Mouse (Mus musculus) cerebellum, postnatal 10 days (tissue): ENCODE data around the gene Zdhhc14.
A peak's percentile ranks its signal among the peaks of the same experiment; 100 is the strongest.

Experiments
- DNase-seq, 2 experiments: peaks; one replicate each; pipeline ENCODE4 v3.0.0; 2021; ENCODE audit warnings: mixed read lengths in 2 of 2

The Zdhhc14 gene

DNA sequence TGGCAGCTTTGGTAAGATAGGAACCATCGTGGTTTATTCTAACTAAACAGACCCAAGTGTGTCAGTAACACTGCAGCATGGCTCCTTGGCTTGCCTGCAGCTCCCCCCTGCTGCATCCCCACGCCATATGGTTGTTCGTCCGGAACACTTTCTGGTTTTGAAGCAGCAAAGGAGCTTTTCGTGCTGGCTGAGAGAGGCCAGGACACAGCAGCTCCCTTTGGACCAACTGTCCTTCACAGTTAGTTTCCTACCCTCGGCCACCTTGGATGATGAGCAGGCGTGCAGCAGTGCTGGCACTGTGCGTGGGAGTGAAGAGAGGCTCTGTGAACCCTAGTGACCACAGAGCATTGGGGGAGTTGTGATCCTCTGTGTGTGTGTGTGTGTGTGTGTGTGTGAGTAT is 64.2 kb downstream of the Zdhhc14 start:
- peak; percentile 74 to 85 for DNase-seq

- DNase-seq = no peak
These were observed 67.9 kb downstream of the Zdhhc14 start for GRCm38 (mm10) chr17:5560212-5560611.

GRCm38 (mm10) chr17:5563108-5563507 is 70.8 kb downstream of the Zdhhc14 start:
- peak; percentile 38 to 57 for DNase-seq

DNA sequence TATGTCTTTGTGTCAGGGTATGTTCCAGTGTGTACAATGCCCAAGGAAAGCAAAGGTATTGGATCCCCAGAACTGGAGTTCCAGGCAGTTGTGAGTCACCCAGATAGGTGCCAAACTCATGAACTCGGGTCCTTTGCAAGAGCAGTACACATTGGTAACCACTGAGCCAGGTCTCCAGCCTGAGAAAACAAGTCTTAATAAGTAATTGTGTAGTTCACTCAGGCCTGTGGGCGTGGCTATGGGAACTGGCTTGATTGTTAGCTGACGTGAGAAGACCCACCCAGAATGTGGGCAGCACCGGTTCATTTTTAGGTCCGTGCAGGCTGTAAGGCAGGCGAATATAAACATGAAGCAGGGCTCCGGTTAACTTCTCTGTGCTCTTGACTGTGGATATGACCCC is 73.6 kb downstream of the Zdhhc14 start:
- no peak for DNase-seq

GRCm38 (mm10) chr17:5567943-5568342 is 75.6 kb downstream of the Zdhhc14 start:
- no peak for DNase-seq

DNA sequence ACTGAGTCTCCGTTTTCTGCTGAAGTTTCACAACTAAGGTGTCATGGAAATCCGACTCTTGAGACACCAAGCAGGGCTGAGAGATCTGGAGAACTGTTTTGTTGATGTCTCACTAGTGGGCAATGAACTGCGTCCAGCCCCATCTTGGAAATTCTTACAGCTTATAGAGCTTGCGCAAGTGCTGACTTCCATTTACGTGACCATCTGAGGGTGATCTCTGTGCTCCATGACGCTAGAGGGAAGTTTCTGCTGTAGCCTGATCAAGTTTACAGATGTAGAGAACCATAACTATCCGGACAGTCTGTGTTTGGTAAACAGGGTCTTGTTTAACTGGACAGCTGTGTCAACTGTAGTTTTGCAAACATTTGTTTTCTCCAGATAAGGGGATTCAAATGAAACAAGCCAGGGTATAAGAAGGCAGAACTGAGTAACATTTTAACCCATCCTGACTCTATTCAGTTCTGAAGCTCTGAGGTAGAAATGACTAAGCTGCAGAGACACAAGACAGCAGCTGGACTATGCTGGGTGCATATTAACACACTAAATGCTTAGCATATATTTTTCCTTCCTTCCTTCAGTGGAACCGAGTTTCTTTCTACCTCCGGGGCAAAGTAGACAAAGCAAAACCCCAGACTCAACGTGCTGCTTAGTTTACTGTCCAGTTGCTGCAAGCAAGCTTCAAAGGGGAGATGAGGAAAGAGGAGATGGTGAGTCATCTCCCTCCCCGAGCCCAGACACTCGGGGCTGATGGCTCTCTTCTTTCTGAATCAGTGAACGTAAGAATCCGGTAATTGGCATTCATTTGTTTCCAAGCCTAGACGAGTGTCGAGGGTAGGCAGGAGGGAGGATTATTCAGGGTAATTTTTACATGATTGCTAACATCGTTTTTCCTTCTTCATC is 77.0 kb downstream of the Zdhhc14 start:
- no peak for DNase-seq

DNA sequence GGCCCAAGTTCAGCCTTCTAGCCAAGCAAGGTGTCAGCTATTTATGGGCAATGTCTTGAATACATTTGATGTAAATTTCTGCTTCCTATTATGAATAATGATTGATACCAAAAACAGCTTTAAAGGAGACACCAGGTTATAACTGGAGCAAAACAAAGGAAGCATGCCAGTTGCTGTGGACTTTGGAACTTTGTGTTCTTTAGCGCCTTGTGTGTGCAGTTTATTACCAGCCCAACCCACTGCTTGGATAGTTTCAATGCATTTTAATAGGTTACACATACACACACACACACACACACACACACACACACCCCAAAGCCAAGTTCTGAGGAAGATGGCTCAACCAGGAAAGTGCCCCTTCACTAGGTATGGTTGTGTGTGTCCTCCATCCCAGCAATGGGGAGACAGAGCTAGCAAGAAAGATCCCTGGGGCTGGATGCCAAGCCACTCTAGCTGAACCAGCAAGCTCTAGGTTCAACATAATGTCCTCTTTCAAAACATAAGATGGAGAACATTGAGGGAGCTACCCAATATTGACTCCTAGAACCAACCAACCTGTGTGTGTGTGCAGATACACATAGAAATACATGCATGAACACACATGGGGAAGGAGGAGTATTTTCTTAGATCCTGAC is 79.9 kb downstream of the Zdhhc14 start:
- DNase-seq = no peak

DNA sequence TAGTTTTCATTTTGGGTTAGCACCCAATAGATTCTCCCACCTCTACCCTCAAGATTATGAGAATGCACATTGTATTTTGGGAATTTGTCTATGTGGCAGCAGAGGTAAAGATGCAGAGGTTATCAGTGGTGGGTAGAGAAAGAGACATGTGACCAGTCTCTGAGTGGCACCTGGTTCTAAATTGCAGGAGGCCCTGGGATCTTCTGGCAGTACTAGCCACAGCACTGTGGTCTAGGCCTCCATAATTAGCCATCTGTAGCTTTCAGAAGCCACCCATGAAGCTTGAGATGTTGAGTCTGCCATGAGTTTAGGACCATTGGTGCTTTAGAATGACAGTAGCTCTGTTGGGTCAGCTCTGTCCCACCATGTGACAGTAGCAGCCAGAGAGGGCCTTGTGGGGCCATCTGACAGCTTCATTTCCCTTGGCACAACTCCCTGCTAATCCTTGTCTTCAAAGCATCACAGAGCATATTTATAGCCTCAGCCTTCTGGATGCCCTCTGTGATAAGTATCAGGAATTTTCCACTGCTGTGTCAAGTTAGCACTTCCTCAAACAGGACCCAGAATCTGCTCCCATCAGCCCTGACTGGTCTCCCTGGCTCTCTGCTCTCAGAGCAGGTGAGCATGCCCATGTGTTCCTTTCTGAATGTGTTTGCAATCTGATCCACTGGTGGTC is 80.5 kb downstream of the Zdhhc14 start:
- peak; percentile 34 to 45 for DNase-seq

DNA sequence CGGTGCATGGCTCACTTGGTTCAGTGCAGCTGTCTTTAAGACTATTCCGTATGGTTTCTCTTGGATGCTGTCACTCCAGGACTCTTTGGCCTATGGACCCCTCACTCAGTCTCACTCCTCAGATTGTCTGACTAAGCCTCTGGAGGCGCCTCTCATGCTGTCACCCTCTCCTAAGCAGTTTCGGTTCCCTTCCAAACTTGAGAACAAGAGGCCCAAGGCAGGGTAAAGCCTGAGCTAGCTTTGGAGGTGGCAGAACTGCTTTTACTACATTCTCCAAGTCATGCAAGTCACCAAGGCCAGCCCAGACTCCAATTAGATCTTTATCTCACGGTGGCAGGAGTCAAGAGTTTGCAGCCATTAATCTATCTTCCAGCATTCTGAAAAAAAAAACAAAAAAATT is 82.3 kb downstream of the Zdhhc14 start:
- no peak for DNase-seq

GRCm38 (mm10) chr17:5575518-5575917 is 83.2 kb downstream of the Zdhhc14 start:
- DNase-seq = peak; percentile 44 to 45

GRCm38 (mm10) chr17:5582232-5582631 is 89.9 kb downstream of the Zdhhc14 start:
- DNase-seq = no peak

DNA sequence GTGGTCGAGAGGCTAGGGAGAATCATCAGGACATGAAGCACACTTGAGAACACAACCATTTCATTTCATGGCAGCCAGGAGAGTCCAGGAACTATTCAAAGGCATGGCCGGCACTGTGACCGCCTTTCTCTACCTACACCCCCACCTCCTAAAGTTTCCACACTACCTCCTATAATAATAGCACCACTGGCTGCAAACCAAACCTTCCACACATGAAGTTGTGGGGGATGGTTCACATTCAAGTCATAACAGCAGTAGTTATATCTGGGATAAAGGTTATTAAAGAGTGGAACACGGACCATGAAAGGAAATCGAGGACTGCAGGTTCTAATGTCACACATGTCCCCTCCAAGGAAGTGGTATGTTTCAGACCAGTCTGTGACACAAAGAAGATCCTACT is 90.6 kb downstream of the Zdhhc14 start:
- DNase-seq = no peak

DNA sequence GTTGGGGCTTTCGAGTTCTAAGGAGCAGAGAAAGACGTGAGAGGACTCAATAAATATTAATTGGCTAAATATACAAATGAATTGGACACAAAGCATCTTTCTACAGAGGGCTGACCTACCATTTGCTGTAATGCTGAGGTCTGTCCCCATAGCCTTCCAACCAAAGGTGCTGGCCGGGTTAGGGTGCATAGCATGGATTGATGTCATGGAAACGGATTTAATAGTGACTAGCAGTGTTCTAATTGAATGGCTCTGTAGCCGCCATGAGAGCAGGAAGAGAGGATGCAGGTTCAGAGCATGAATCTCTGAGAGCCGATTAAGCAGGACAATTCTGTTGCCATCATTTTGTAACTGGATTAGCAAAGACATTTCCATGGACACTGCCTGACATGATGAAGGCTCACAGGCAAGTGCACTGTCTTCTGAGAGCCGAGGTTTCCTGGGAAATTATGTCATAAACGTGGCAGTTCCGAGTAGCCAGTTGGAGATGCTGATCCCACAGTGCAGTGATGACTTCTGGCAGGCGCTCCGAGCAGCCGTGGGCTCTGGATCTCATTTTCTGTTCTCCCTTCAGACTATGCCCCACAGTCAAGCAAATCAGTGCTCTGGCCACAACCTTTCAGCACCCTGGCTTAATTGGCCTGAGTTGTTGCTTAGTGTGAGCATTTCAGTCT is 91.3 kb downstream of the Zdhhc14 start:
- DNase-seq = peak; percentile 46 to 48

GRCm38 (mm10) chr17:5591604-5592209 is 99.3 kb downstream of the Zdhhc14 start:
- no peak for DNase-seq

- DNase-seq = no peak
These were observed 100.7 kb downstream of the Zdhhc14 start for GRCm38 (mm10) chr17:5593071-5593470.

GRCm38 (mm10) chr17:5595068-5595467 is 102.7 kb downstream of the Zdhhc14 start:
- DNase-seq = no peak

- no peak for DNase-seq
These were observed 104.1 kb downstream of the Zdhhc14 start for GRCm38 (mm10) chr17:5596490-5596889.

- DNase-seq = no peak
These were observed 106.6 kb downstream of the Zdhhc14 start for GRCm38 (mm10) chr17:5598999-5599398.

GRCm38 (mm10) chr17:5600505-5601027 is 108.2 kb downstream of the Zdhhc14 start:
- no peak for DNase-seq

DNA sequence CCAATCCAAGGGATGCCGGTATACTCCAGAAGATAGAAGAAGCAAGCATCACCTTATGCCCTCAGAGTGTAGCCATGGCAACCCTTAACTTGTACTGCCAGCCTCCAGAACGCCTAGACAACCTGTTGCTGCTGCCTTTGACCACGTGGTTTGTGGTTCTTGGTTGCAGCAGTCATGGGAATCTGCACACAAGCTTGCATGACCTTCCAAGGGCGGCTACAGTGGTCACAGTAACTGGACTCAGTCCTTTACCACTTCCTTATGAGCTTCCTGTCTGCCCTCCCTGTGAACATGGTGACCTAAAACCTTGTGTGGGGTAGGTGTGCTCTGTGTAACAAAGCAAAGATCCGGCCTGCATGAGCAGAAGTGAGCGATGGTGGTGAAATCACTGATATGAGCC is 109.6 kb downstream of the Zdhhc14 start:
- no peak for DNase-seq

GRCm38 (mm10) chr17:5606151-5606591 is 113.8 kb downstream of the Zdhhc14 start:
- no peak for DNase-seq

DNA sequence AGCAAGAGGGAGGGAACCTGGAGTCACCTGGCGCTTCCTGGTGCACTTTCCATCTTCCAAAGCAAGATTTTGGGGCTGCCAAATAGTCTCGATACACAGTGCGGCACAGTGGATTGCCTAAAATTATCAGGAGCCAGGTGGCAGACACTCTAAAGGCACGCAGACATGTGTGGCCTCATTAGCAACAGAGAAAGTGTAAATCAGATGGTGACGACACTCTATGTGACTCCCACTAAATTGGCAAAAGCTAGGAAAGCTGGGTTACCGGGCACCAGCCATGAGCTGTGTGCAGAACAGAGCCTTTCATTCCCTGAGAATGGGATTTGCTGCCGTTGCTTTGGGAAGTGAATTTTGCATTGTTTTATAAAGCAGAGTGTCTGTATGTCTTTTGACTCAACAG is 115.0 kb downstream of the Zdhhc14 start:
- no peak for DNase-seq
